Mouse (Mus musculus): ENCODE results near the gene Tcf20.

DNA sequence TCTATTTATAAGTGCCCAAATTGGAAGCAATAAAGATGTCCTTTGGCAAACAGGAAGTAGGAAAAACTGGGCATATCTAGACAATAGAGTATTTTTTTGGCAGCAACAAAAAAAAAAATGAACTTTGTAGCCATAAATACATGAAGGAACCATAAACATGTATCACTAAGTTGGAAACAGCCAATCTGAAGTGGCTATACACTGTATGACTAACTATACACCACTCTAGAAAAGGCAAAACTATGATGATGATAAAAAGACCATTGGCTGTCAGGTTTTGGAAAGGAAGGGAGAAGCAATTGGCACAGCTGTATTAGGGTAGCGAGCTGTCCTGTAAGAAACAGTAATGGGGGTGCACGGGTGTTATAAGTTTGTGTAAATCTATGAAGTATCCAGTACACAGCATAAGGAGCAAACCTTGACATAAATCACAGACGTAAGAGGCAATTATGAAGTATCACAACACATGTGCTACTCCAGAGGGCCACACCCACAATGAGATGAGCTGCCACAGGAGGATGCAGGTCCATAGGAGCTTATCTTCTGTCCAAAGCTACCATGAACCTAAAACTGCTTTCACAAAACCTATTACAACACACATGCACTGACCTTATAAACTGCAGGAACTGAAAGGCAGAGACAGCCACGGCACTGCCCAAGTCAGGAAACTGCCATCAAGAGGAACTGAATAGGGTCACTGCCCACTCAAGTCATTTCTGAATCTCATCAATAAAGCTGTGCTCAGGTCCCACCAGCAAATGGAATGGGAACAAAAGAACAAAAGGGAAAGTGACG is 180.5 kb downstream of the Tcf20 start:
- TF ChIP-seq GATA1 (IDR thresholded peaks at IDR 0.05; ENCODE audit: borderline replicate concordance, low read length) (no peak), FLI1 (IDR thresholded peaks at IDR 0.05; ENCODE audit: low read length) (no peak)
